Mouse (Mus musculus) C2C12 (cell line): ENCODE results near the gene Galnt16. TPM values are rescaled to one million over a fixed set of nuclear protein-coding genes. Genes with fewer than 3 reads are reported as not detected.

ENCODE experiments used
- H3K27me3 ChIP-seq: one replicate; pipeline ENCODE4 v1.6.1; 2011; ENCODE audit not compliant: control insufficient read depth, insufficient read depth, insufficient read length
- H3K36me3 ChIP-seq: one replicate; pipeline ENCODE4 v1.6.1; 2011; ENCODE audit not compliant: control insufficient read depth, insufficient read depth
- H3K4me3 ChIP-seq: one replicate; pipeline ENCODE4 v1.5.1; 2011; ENCODE audit warnings: mild to moderate bottlenecking, control low read depth; ENCODE audit not compliant: poor library complexity, insufficient read depth, severe bottlenecking
- H3K79me2 ChIP-seq: one replicate; pipeline ENCODE4 v1.6.1; 2011; ENCODE audit not compliant: control insufficient read depth, insufficient read depth
- H3K79me3 ChIP-seq: one replicate; pipeline ENCODE4 v1.6.1; 2011; ENCODE audit warnings: low read depth, control low read depth
- H3ac ChIP-seq: one replicate; pipeline ENCODE3; 2011; ENCODE audit warnings: low read depth; ENCODE audit not compliant: control insufficient read depth, insufficient read length
- CEBPB ChIP-seq: IDR thresholded peaks from one replicate; pipeline ENCODE4 v1.6.1; 2011; ENCODE audit warnings: low read depth, mild to moderate bottlenecking, control low read depth, moderate library complexity
- CTCF ChIP-seq: IDR thresholded peaks from one replicate; pipeline ENCODE4 v1.5.1; 2011; ENCODE audit not compliant: control insufficient read depth, insufficient read depth, insufficient read length
- FOSL1 ChIP-seq: IDR thresholded peaks from one replicate; pipeline ENCODE4 v1.8.0; 2011; ENCODE audit warnings: mild to moderate bottlenecking, low read length; ENCODE audit not compliant: poor library complexity, insufficient read depth, severe bottlenecking
- MAX ChIP-seq: IDR thresholded peaks from one replicate; pipeline ENCODE4 v1.6.1; 2011; ENCODE audit warnings: mild to moderate bottlenecking, control low read depth
- MYOD1 ChIP-seq: IDR thresholded peaks from one replicate; pipeline ENCODE4 v1.6.1; 2011; ENCODE audit warnings: low read depth; ENCODE audit not compliant: control insufficient read depth, insufficient read length
- MYOG ChIP-seq: IDR thresholded peaks from one replicate; pipeline ENCODE4 v1.6.1; 2011; ENCODE audit not compliant: control insufficient read depth, insufficient read length; ENCODE audit errors: extremely low read depth
- USF1 ChIP-seq: IDR thresholded peaks from one replicate; pipeline ENCODE4 v1.6.1; 2011; ENCODE audit warnings: low read depth, mild to moderate bottlenecking, control low read depth, moderate library complexity
- polyA plus RNA-seq: library from polyadenylated mRNA; unstranded; fragments of >200 nt; fragmentation: generic; extraction: Trizol; gene quantifications from one replicate; pipeline ENCODE4 v1.2.1, GENCODE M21; 2012; ENCODE audit warnings: missing spikeins

The Galnt16 gene
- polyA plus RNA-seq, 1 experiment, result not detected

DNA sequence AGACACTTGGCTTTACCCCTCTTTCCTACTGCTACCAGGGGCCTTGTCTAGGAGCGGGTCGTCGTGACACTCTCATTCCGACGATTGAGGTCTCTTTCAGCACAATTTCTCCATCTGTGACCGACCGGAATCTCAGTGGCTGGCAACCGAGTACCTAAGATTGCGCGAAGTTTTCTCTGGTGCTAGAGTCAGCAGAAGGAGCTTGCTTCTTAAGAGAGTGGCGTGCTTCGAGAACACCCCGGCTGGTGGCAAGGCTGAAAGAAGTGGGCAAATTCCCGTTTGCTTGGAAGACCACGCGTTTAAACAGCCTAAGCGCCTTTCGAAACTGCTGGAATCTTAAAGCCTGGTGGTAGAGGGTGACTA lies 126.4 kb downstream of the Galnt16 start:
- Histone ChIP-seq H3ac (peak overlapping the region; percentile 91), H3K79me3 (peaks cover 77% of the 10 kb centered on the region), H3K4me3 (peak overlapping the region; percentile 92), H3K27me3 (no peaks in the 10 kb centered on the region), H3K79me2 (peaks cover 98% of the 10 kb centered on the region), H3K36me3 (peaks cover 31% of the 10 kb centered on the region)
- TF ChIP-seq CEBPB (no peak), MAX (no peak), USF1 (no peak), CTCF (no peak), MYOD1 (no peak), FOSL1 (no peak), MYOG (no peak)

GRCm38 (mm10) chr12:80646377-80646776 lies 128.3 kb downstream of the Galnt16 start:
- peaks cover 12% of the 10 kb centered on the region for H3K36me3 ChIP-seq
- peaks cover 70% of the 10 kb centered on the region for H3K79me3 ChIP-seq
- H3K4me3 ChIP-seq, result no peak overlapping the region
- H3K27me3 ChIP-seq, result no peaks in the 10 kb centered on the region
- H3K79me2 ChIP-seq, result peaks cover 96% of the 10 kb centered on the region
- TF ChIP-seq FOSL1, result no peak
- no peak for TF ChIP-seq MAX
- no peak for TF ChIP-seq MYOG
- TF ChIP-seq CTCF, result no peak
- TF ChIP-seq MYOD1, result no peak
- no peak for TF ChIP-seq USF1
- TF ChIP-seq CEBPB, result no peak
- H3ac ChIP-seq, result no peak overlapping the region

GRCm38 (mm10) chr12:80653951-80654658 lies 136.0 kb downstream of the Galnt16 start:
- H3K79me3 ChIP-seq, result peaks cover 32% of the 10 kb centered on the region
- H3K79me2 ChIP-seq, result peaks cover 69% of the 10 kb centered on the region
- no peaks in the 10 kb centered on the region for H3K27me3 ChIP-seq
- no peaks in the 10 kb centered on the region for H3K36me3 ChIP-seq
- TF ChIP-seq MYOD1, result no peak
- TF ChIP-seq MYOG, result no peak
- TF ChIP-seq CTCF, result no peak
- TF ChIP-seq MAX, result no peak
- no peak for TF ChIP-seq FOSL1
- TF ChIP-seq USF1, result no peak
- no peak for TF ChIP-seq CEBPB
- H3ac ChIP-seq, result no peak overlapping the region
- H3K4me3 ChIP-seq, result no peak overlapping the region

DNA sequence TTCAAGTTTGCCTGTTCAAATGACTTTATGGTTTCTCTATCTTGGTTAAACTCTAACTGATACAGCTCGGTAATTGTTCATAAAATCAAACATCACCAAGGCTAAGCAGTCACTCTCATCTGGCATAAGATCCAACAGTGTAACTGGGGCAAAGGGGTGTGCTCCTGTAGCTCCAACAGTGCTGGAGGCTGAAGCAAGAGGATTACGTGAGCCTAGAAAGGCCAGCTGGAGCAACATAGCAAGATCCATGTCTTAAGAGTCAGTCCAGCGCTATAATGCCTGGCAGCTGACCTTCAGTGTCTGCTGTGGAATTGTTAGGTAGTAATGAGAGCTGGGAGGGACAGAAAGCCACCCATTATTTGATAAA lies 136.6 kb downstream of the Galnt16 start:
- no peak overlapping the region for H3K4me3 ChIP-seq
- peaks cover 37% of the 10 kb centered on the region for H3K79me3 ChIP-seq
- no peaks in the 10 kb centered on the region for H3K27me3 ChIP-seq
- H3ac ChIP-seq, result no peak overlapping the region
- no peaks in the 10 kb centered on the region for H3K36me3 ChIP-seq
- no peak for TF ChIP-seq FOSL1
- TF ChIP-seq USF1, result no peak
- TF ChIP-seq CTCF, result no peak
- H3K79me2 ChIP-seq, result peaks cover 68% of the 10 kb centered on the region

DNA sequence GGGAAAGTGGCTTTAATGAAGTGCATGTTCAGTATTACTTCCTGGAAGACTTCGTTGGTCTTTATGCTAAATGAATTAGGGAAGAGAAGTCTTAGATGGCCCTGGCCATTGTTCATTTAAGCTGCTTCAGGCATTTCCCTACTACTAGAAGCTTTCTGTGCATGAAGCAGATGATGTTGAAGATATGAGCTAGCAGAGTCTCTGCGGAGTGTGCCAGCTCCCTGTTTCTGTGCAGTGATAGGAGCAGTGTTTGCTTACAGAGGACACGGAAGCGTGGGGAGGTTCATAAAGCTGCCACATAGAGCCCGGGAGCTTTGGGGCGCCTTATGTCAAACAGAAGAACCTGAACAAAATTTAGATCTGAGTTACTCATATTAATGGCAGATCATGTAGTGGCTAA lies 140.6 kb downstream of the Galnt16 start:
- Histone ChIP-seq H3K79me2 (peaks cover 67% of the 10 kb centered on the region), H3K36me3 (peaks cover 4% of the 10 kb centered on the region), H3K27me3 (no peaks in the 10 kb centered on the region), H3K79me3 (peaks cover 31% of the 10 kb centered on the region), H3K4me3 (no peak overlapping the region), H3ac (no peak overlapping the region)
- TF ChIP-seq MYOG (no peak), CTCF (no peak), CEBPB (no peak), FOSL1 (no peak), MYOD1 (no peak), MAX (no peak), USF1 (no peak)

DNA sequence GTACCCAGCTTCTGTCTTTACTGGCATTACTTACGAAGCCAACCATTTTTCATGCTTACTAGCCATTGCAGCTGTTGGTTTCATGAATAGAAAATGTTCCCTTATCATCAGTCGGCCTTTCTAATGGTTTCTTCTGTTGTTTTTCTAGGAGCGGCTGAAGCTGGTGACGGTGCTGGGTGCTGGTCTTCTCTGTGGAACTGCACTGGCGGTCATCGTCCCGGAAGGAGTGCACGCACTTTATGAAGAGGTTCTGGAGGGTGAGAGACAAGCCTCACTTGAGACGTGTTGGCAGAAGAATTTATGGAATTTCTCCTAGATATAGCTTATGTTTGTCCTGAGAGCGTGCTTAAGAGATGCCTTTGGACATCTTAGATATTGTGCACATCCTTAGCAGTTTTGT lies 144.2 kb downstream of the Galnt16 start:
- no peaks in the 10 kb centered on the region for H3K27me3 ChIP-seq
- H3ac ChIP-seq, result no peak overlapping the region
- no peak overlapping the region for H3K4me3 ChIP-seq
- TF ChIP-seq MAX (no peak), MYOD1 (no peak), CEBPB (no peak), MYOG (no peak), FOSL1 (no peak), USF1 (no peak)
- H3K79me2 ChIP-seq, result peaks cover 44% of the 10 kb centered on the region
- H3K79me3 ChIP-seq, result peaks cover 21% of the 10 kb centered on the region
- peaks cover 12% of the 10 kb centered on the region for H3K36me3 ChIP-seq
